Mouse (Mus musculus) kidney, embryonic 16.5 days (tissue): ENCODE data around the gene Gm10251. TPM values are rescaled to one million over a fixed set of nuclear protein-coding genes. Genes with fewer than 3 reads are reported as not detected.
"Not testable (repeated sequence)": the region's sequence is repeated elsewhere in the genome, so short reads cannot be mapped to it uniquely, and the experiment has no call there.

Experiments used
- ATAC-seq: fragments of 200-750 bp; cut with Nextera tagmentation; 2 replicates; pipeline ENCODE4 v1.8.0; 2017; ENCODE audit warnings: moderate TSS enrichment; ENCODE audit not compliant: low FRiP score, low TSS enrichment
- H3K27ac ChIP-seq: fragments of 300-500 bp; sonication (generic); 2 replicates; pipeline ENCODE4 v1.5.1; 2014; ENCODE audit warnings: low read length
- H3K27me3 ChIP-seq: fragments of 300-500 bp; sonication (generic); 2 replicates; pipeline ENCODE4 v1.6.1; 2014; ENCODE audit warnings: low read length, control low read depth, mixed read lengths; ENCODE audit not compliant: insufficient read depth
- H3K36me3 ChIP-seq: fragments of 300-500 bp; sonication (generic); 2 replicates; pipeline ENCODE4 v1.6.1; 2014; ENCODE audit warnings: low read length, control low read depth, mixed read lengths; ENCODE audit not compliant: insufficient read depth
- H3K4me1 ChIP-seq: fragments of 300-500 bp; sonication (generic); 2 replicates; pipeline ENCODE4 v1.6.1; 2014; ENCODE audit warnings: low read length, control low read depth, mixed read lengths; ENCODE audit not compliant: insufficient read depth
- H3K4me2 ChIP-seq: fragments of 300-500 bp; sonication (generic); replicated peaks from 2 replicates; pipeline ENCODE4 v1.6.1; 2014; ENCODE audit warnings: low read depth, low read length
- H3K4me3 ChIP-seq: fragments of 300-500 bp; sonication (generic); 2 replicates; pipeline ENCODE4 v1.5.1; 2014; ENCODE audit warnings: mild to moderate bottlenecking, low read length
- H3K9ac ChIP-seq: fragments of 300-500 bp; sonication (generic); replicated peaks from 2 replicates; pipeline ENCODE4 v1.6.1; 2014; ENCODE audit warnings: low read length
- H3K9me3 ChIP-seq: fragments of 300-500 bp; sonication (generic); 2 replicates; pipeline ENCODE4 v1.6.1; 2016; ENCODE audit warnings: low read length, control low read depth
- WGBS: fragments of 180-500 bp; shearing (Covaris S2); extraction: QIAGEN DNeasy Blood & Tissue Kit; methylation state at CpG from one replicate; pipeline ENCODE4 v1.1.7; 2014; 5-methylcytosine and 5-hydroxymethylcytosine counted together
- polyA plus RNA-seq: library from polyadenylated mRNA; unstranded; fragments of >200 nt; fragmentation: Nextera tagmentation; extraction: Ambion mirVana; gene quantifications from 2 replicates; pipeline ENCODE4 v1.2.1, GENCODE M21; 2015

Gene Gm10251
- polyA plus RNA-seq = 0.22 TPM in 1 of 2 replicates, not detected in the other

GRCm38 (mm10) chr14:6684070-6684469, at the start of gene Gm10251:
Gene Gm10251 (minus strand): TSS chr14:6684170.
- not testable (repeated sequence) for H3K27me3 ChIP-seq, H3K4me3 ChIP-seq, H3K4me1 ChIP-seq, H3K9me3 ChIP-seq, ATAC-seq, H3K9ac ChIP-seq, H3K4me2 ChIP-seq, H3K36me3 ChIP-seq, H3K27ac ChIP-seq
- no CpG with 5 or more reads among the region's 1 CpGs for WGBS

- H3K4me3 ChIP-seq, H3K27me3 ChIP-seq, H3K4me1 ChIP-seq, H3K27ac ChIP-seq, H3K4me2 ChIP-seq, H3K9me3 ChIP-seq, ATAC-seq, H3K9ac ChIP-seq, H3K36me3 ChIP-seq: not testable (repeated sequence)
- no CpG with 5 or more reads among the region's 2 CpGs for WGBS
Observed at GRCm38 (mm10) chr14:6720151-6720550, 36.2 kb upstream of the Gm10251 start, which contains the start of gene Gm8050. Gene Gm8050 (minus strand): TSS chr14:6720251.

GRCm38 (mm10) chr14:6622318-6622717, 61.7 kb downstream of the Gm10251 start, which contains the start of gene Gm3460:
Gene Gm3460 (minus strand): TSS chr14:6622418.
- H3K36me3 ChIP-seq, H3K27ac ChIP-seq, H3K9ac ChIP-seq, ATAC-seq, H3K4me3 ChIP-seq, H3K4me1 ChIP-seq, H3K9me3 ChIP-seq, H3K27me3 ChIP-seq, H3K4me2 ChIP-seq: not testable (repeated sequence)
- WGBS = 63% methylated on average over 1 of the region's 2 CpGs

- H3K36me3 ChIP-seq, ATAC-seq, H3K9me3 ChIP-seq, H3K4me1 ChIP-seq, H3K9ac ChIP-seq, H3K4me2 ChIP-seq, H3K4me3 ChIP-seq, H3K27me3 ChIP-seq, H3K27ac ChIP-seq: not testable (repeated sequence)
- WGBS = no CpG with 5 or more reads among the region's 1 CpGs
Observed at GRCm38 (mm10) chr14:6606436-6606835, 77.5 kb downstream of the Gm10251 start.

- ATAC-seq, H3K27me3 ChIP-seq, H3K36me3 ChIP-seq, H3K9ac ChIP-seq, H3K9me3 ChIP-seq, H3K27ac ChIP-seq, H3K4me1 ChIP-seq: not testable (repeated sequence)
- Histone ChIP-seq H3K4me2 (peak overlapping the region; percentile 52), H3K4me3 (peak overlapping the region; percentile 41)
- 2% methylated on average over 12 of the region's 20 CpGs for WGBS
Observed at GRCm38 (mm10) chr14:6605004-6605403, 79.0 kb downstream of the Gm10251 start.

GRCm38 (mm10) chr14:6604551-6604950, 79.4 kb downstream of the Gm10251 start:
- not testable (repeated sequence) for H3K36me3 ChIP-seq, H3K9ac ChIP-seq, H3K4me1 ChIP-seq, H3K27me3 ChIP-seq, H3K27ac ChIP-seq, ATAC-seq, H3K9me3 ChIP-seq
- Histone ChIP-seq H3K4me2 (peak overlapping the region; percentile 52), H3K4me3 (peak overlapping the region; percentile 41)
- WGBS = 8% methylated on average over 17 of the region's 20 CpGs

GRCm38 (mm10) chr14:6590513-6590912, 93.5 kb downstream of the Gm10251 start, which contains the start of gene Gm3629:
Gene Gm3629 (minus strand): TSS chr14:6590613.
- H3K4me1 ChIP-seq, H3K4me3 ChIP-seq, H3K27ac ChIP-seq, H3K9me3 ChIP-seq, H3K36me3 ChIP-seq, H3K9ac ChIP-seq, ATAC-seq, H3K27me3 ChIP-seq, H3K4me2 ChIP-seq: not testable (repeated sequence)
- WGBS = 40% methylated on average over 1 of the region's 2 CpGs

Other genes with a start within 250 kb of the Gm10251 start
- not detected in 2 replicates for gene Gm3594, start 239.6 kb downstream of the Gm10251 start, polyA plus RNA-seq
- not detected in 2 replicates for gene Gm8356, start 146.9 kb downstream of the Gm10251 start, polyA plus RNA-seq
- 0.26 TPM in 1 of 2 replicates, not detected in the other for gene Gm3629, start 93.6 kb downstream of the Gm10251 start, polyA plus RNA-seq
- not detected in 2 replicates for gene Gm3460, start 61.8 kb downstream of the Gm10251 start, polyA plus RNA-seq
- not detected in 2 replicates for gene Gm8050, start 36.1 kb upstream of the Gm10251 start, polyA plus RNA-seq
- 2.6 and 2.7 TPM in 2 replicates for gene Gm3636, start 58.2 kb upstream of the Gm10251 start, polyA plus RNA-seq
- gene Gm8362, start 90.2 kb upstream of the Gm10251 start, polyA plus RNA-seq = not detected in 2 replicates
- not detected in 2 replicates for gene Gm3642, start 156.1 kb upstream of the Gm10251 start, polyA plus RNA-seq
- 0.24 and 0.54 TPM in 2 replicates for gene Gm3667, start 205.8 kb upstream of the Gm10251 start, polyA plus RNA-seq